8 mouse cellular contexts compared by ENCODE assay signal in the genomic region with DNA sequence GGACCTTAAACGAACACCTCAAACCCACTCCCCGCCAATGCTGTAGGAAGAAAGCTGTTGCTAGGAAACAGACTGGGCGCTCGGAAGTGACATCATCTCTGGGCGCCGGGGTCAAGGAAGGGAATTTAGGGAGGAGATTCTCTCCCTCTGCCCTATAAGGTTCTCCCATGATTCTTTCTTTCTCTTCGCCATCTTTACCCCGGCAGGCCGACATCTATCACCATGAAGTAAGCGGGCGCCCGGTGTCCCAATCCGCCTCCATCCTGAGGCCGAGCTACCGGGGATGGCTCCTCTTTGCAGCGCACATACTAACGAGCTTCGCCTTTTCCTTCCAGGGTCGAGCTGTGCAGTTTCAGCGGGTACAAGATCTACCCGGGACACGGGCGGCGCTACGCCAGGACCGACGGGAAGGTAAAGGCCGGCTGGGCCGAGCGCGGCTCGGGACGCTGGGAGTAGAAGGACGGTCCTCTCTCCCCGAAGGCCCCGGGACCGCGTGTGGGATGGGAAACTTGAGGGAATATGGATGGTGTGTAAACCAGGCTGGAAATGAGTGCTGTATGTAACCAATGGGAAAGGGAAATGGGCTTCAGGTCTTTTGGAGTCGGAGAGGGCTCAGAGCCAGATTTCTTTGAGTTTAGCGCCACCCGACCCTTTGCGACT. TPM values are rescaled to one million over a fixed set of nuclear protein-coding genes. Genes with fewer than 3 reads are reported as not detected.
DNase-seq lines count a peak whose midpoint lies in the region; ATAC-seq lines count a peak whose summit lies in the region.

TSS of gene Rpl24 (plus strand) at position 64 of the 660 bp plus-strand sequence.

- ATAC-seq in erythroid progenitor cell, adult 5-6 weeks (replicated peaks; ENCODE audit: low FRiP score, poor library complexity, severe bottlenecking): peak; percentile 93
- peak; percentile 80 for ATAC-seq in heart, embryonic 13.5 days (ENCODE audit: extremely low read depth, insufficient number of reproducible peaks, low FRiP score, low TSS enrichment)
- peak; percentile 88 for ATAC-seq in liver, embryonic 12.5 days
- ATAC-seq in stomach, embryonic 15.5 days (ENCODE audit: insufficient read depth, low FRiP score, low read depth): peak; percentile 93

- H3K27me3 ChIP-seq in heart, embryonic 13.5 days (replicated peaks): no peaks in the 10 kb centered on the region
- H3K27me3 ChIP-seq in liver, embryonic 12.5 days (replicated peaks): no peaks in the 10 kb centered on the region
- H3K27me3 ChIP-seq in stomach, embryonic 15.5 days (replicated peaks): no peaks in the 10 kb centered on the region

- DNase-seq in CD4-positive helper T cell, adult 2 months (ENCODE audit: low read depth, low spot score): peak; percentile 94
- peak; percentile 94 for DNase-seq in brain, embryonic 18.5 days (ENCODE audit: low read depth, low spot score)
- DNase-seq in kidney, postnatal 10 days: peak; percentile 98
- DNase-seq in natural killer cell, adult 2 months (ENCODE audit: low spot score in 2 of 2): peak; percentile 89 to 92

- no peaks in the 10 kb centered on the region for H3K9me3 ChIP-seq in heart, embryonic 13.5 days
- H3K9me3 ChIP-seq in liver, embryonic 12.5 days (replicated peaks): no peaks in the 10 kb centered on the region
- H3K9me3 ChIP-seq in stomach, embryonic 15.5 days: no peaks in the 10 kb centered on the region

- peak within 1 kb of the TSS; percentile 88 for H3K4me3 ChIP-seq in heart, embryonic 13.5 days
- peak within 1 kb of the TSS; percentile 86 for H3K4me3 ChIP-seq in liver, embryonic 12.5 days
- H3K4me3 ChIP-seq in stomach, embryonic 15.5 days (replicated peaks): peak within 1 kb of the TSS; percentile 69

- H3K4me1 ChIP-seq in heart, embryonic 13.5 days: peaks cover 31% of the 10 kb centered on the region
- H3K4me1 ChIP-seq in liver, embryonic 12.5 days: peaks cover 46% of the 10 kb centered on the region
- peaks cover 12% of the 10 kb centered on the region; the same call in 1 of the 2 replicates for H3K4me1 ChIP-seq in stomach, embryonic 15.5 days

- H3K27ac ChIP-seq in heart, embryonic 13.5 days (replicated peaks): peak within 1 kb of the TSS; percentile 92
- H3K27ac ChIP-seq in liver, embryonic 12.5 days: peak within 1 kb of the TSS; percentile 84
- peak within 1 kb of the TSS; percentile 77 for H3K27ac ChIP-seq in stomach, embryonic 15.5 days

- H3K4me2 ChIP-seq in heart, embryonic 13.5 days: peak within 1 kb of the TSS; percentile 85
- H3K4me2 ChIP-seq in liver, embryonic 12.5 days: peak within 1 kb of the TSS; percentile 91
- H3K4me2 ChIP-seq in stomach, embryonic 15.5 days: peak within 1 kb of the TSS; percentile 82

- under 1% methylated on average over 42 of the region's 42 CpGs for WGBS in heart, embryonic 13.5 days
- WGBS in liver, embryonic 12.5 days (ENCODE audit: insufficient replicate concordance): under 1% methylated on average over 42 of the region's 42 CpGs
- under 1% methylated on average over 42 of the region's 42 CpGs for WGBS in stomach, embryonic 15.5 days

- peaks cover 35% of the 10 kb centered on the region for H3K36me3 ChIP-seq in heart, embryonic 13.5 days
- H3K36me3 ChIP-seq in liver, embryonic 12.5 days: peaks cover 43% of the 10 kb centered on the region
- H3K36me3 ChIP-seq in stomach, embryonic 15.5 days: peaks cover 17% of the 10 kb centered on the region

- peak within 1 kb of the TSS; percentile 97 for H3K9ac ChIP-seq in heart, embryonic 13.5 days
- H3K9ac ChIP-seq in liver, embryonic 12.5 days: peak within 1 kb of the TSS; percentile 90
- H3K9ac ChIP-seq in stomach, embryonic 15.5 days: peak within 1 kb of the TSS; percentile 65

RNA-seq across cellular contexts. Expression of gene Rpl24, which starts in this region (rescaled TPM):
- 398 and 515 TPM in 2 replicates for total RNA-seq in erythroid progenitor cell, adult 5-6 weeks (2015; ENCODE audit: low replicate concordance)
- 194 and 260 TPM in 2 replicates for total RNA-seq in erythroid progenitor cell, adult 5-6 weeks (2017; ENCODE audit: low replicate concordance)
- polyA plus RNA-seq in heart, embryonic 13.5 days (2015; fragmentation: Nextera tagmentation; extraction: Ambion mirVana): 547 and 552 TPM in 2 replicates
- 638 and 654 TPM in 2 replicates for polyA plus RNA-seq in liver, embryonic 12.5 days (2016; fragmentation: Nextera tagmentation; extraction: Ambion mirVana)
- 622 and 754 TPM in 2 replicates for polyA plus RNA-seq in stomach, embryonic 15.5 days (2015; fragmentation: Nextera tagmentation; extraction: Ambion mirVana)

Comparison
In these comparisons a context has a peak if more than half of its experiments do, and no peak if none do; other contexts are left out.
1. Peak in every context shown above with its lines: DNase-seq, ATAC-seq, H3K4me3 ChIP-seq and H3K27ac ChIP-seq.